Mouse (Mus musculus) limb, embryonic 14.5 days (tissue): ENCODE measurements around the gene Tbc1d22b. TPM values are rescaled to one million over a fixed set of nuclear protein-coding genes. Genes with fewer than 3 reads are reported as not detected.

Source experiments
- ATAC-seq: fragments of 200-750 bp; cut with Nextera tagmentation; 2 replicates; pipeline ENCODE4 v1.8.0; 2017; ENCODE audit warnings: low read depth, moderate number of reproducible peaks, moderate TSS enrichment; ENCODE audit not compliant: low FRiP score
- DNase-seq: peaks from one replicate; pipeline ENCODE4 v3.0.0-alpha.2; 2015; ENCODE audit warnings: low spot score
- H3K27ac ChIP-seq: fragments of 300-500 bp; sonication (generic); replicated peaks from 2 replicates; pipeline ENCODE4 v1.5.1; 2014; ENCODE audit warnings: low read depth, mild to moderate bottlenecking, low read length, moderate library complexity, mixed read lengths
- H3K27me3 ChIP-seq: fragments of 300-500 bp; sonication (generic); 2 replicates; pipeline ENCODE4 v1.6.1; 2014; ENCODE audit warnings: low read length, mixed read lengths; ENCODE audit not compliant: control insufficient read depth, insufficient read depth
- H3K36me3 ChIP-seq: fragments of 300-500 bp; sonication (generic); 2 replicates; pipeline ENCODE4 v1.6.1; 2014; ENCODE audit warnings: mild to moderate bottlenecking, low read length, moderate library complexity, mixed read lengths; ENCODE audit not compliant: control insufficient read depth, insufficient read depth
- H3K4me1 ChIP-seq: fragments of 300-500 bp; sonication (generic); 2 replicates; pipeline ENCODE4 v1.6.1; 2014; ENCODE audit warnings: antibody characterized with exemption, low read length, mixed read lengths; ENCODE audit not compliant: control insufficient read depth, insufficient read depth
- H3K4me2 ChIP-seq: fragments of 300-500 bp; sonication (generic); replicated peaks from 2 replicates; pipeline ENCODE4 v1.6.1; 2014; ENCODE audit warnings: low read depth, mild to moderate bottlenecking, low read length, moderate library complexity; ENCODE audit not compliant: severe bottlenecking
- H3K4me3 ChIP-seq: fragments of 300-500 bp; sonication (generic); replicated peaks from 2 replicates; pipeline ENCODE4 v1.5.1; 2014; ENCODE audit warnings: low read length
- H3K9ac ChIP-seq: fragments of 300-500 bp; sonication (generic); 2 replicates; pipeline ENCODE4 v1.6.1; 2014; ENCODE audit warnings: mild to moderate bottlenecking, low read depth, low read length, moderate library complexity; ENCODE audit not compliant: severe bottlenecking
- H3K9me3 ChIP-seq: fragments of 300-500 bp; sonication (generic); 2 replicates; pipeline ENCODE4 v1.6.1; 2016; ENCODE audit warnings: low read length; ENCODE audit not compliant: control insufficient read depth
- POLR2A ChIP-seq: fragments of 200-500 bp; IDR thresholded peaks from 2 replicates; pipeline ENCODE4 v1.8.0; 2012; ENCODE audit warnings: inconsistent platforms, mild to moderate bottlenecking, moderate library complexity, borderline replicate concordance; ENCODE audit not compliant: insufficient read depth, insufficient read length; ENCODE audit errors: extremely low read depth
- WGBS: fragments of 180-500 bp; shearing (Covaris S2); extraction: QIAGEN DNeasy Blood & Tissue Kit; methylation state at CpG from one replicate; pipeline ENCODE4 v1.1.7; 2014; 5-methylcytosine and 5-hydroxymethylcytosine counted together
- polyA plus RNA-seq, 2 experiments: library from polyadenylated mRNA; depleted of rRNA in 1 of 2; stranded (reverse) in 1 of 2; unstranded in 1 of 2; fragments of >200 nt; fragmentation: Nextera tagmentation in 1 of 2; extraction: Ambion mirVana in 1 of 2; gene quantifications; 2 replicates each; pipeline versions ENCODE4 v1.2.1 to v1.2.3; 2012 to 2014

Gene Tbc1d22b
- polyA plus RNA-seq, 2 experiments: 15.2 to 24.0 TPM

DNA sequence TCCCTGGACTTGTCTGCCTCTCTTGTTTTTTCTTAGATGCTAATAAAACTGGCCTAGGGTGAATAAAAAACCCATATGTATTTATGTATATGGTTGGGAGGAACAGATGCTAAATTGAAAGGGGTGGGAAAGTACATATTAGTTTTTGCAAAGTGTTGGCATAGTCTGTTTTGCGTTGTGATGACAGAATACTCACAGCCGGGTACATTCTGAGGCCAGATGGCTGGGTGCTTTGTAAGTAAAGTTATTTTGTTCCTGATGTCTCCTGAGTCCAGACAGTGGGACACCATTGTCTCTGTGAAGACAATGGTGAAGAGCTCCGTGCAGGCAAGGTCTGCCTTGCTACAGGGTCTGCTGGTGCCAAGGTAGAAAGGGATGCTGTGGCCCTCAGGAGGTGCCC is 35.2 kb downstream of the Tbc1d22b start:
- Histone ChIP-seq H3K4me3 (no peak overlapping the region), H3K4me2 (no peak overlapping the region), H3K27ac (no peak overlapping the region), H3K27me3 (no peaks in the 10 kb centered on the region), H3K4me1 (peaks cover 7% of the 10 kb centered on the region; the same call in 1 of the 2 replicates), H3K36me3 (peaks cover 31% of the 10 kb centered on the region), H3K9ac (no peak overlapping the region), H3K9me3 (no peaks in the 10 kb centered on the region)
- DNase-seq (no peak), ATAC-seq (no peak)
- 85% methylated on average over 3 of the region's 3 CpGs for WGBS
- TF ChIP-seq POLR2A: no peak

DNA sequence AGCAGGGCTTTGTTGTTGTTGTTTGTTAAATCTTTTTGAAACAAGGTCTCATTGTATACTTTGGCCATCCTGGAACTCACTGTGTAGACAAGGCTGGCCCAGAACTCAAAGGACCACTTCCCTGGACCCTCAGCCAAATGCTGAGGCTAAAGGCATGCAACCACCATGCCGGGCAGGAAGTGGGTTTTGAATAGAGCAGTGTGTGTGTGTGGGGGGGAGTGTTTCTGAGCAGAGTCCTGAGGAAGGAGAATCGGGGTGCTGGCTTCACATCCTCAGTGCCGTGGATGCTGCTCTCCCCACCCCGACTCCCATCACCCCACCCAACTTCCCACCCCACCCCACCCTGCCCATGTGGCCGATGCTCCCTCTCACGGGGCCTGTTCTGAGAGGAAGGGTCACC is 35.9 kb downstream of the Tbc1d22b start:
- TF ChIP-seq POLR2A: no peak
- peaks cover 30% of the 10 kb centered on the region for H3K36me3 ChIP-seq

DNA sequence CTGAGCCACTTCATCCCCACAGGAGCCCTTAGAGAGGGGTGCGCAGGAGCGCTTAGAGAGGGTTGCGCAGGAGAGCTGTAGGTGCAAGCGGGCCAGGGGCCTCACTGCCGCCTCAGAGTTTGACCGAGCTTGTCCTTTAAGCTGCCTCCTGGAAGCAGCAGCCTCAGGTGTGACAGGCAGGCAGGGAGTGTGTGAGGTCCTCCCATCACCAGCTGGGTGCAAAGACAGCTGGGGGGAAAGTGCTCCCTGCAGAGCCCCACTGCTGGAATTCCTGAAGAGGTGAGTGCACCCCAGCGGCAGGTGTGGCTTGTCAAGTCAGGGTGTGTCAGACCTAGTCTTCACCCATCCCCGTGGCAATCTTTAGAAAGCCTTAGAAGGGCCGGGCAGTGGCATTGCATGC is 37.3 kb downstream of the Tbc1d22b start:
- no peak overlapping the region for H3K9ac ChIP-seq
- H3K4me3 ChIP-seq: no peak overlapping the region
- 82% methylated on average over 9 of the region's 9 CpGs for WGBS
- DNase-seq: no peak
- peaks cover 7% of the 10 kb centered on the region; the same call in 1 of the 2 replicates for H3K4me1 ChIP-seq
- TF ChIP-seq POLR2A: no peak
- H3K27me3 ChIP-seq: no peaks in the 10 kb centered on the region
- no peak overlapping the region for H3K4me2 ChIP-seq
- H3K9me3 ChIP-seq: no peaks in the 10 kb centered on the region
- H3K27ac ChIP-seq: no peak overlapping the region
- H3K36me3 ChIP-seq: peaks cover 24% of the 10 kb centered on the region
- no peak for ATAC-seq

More for the DNA sequence above, 35.9 kb downstream of the Tbc1d22b start:
- H3K27me3 ChIP-seq: no peaks in the 10 kb centered on the region
- H3K9me3 ChIP-seq: no peaks in the 10 kb centered on the region
- no peak overlapping the region for H3K4me3 ChIP-seq
- H3K27ac ChIP-seq: no peak overlapping the region
- DNase-seq (no peak), ATAC-seq (no peak)
- H3K4me1 ChIP-seq: peaks cover 7% of the 10 kb centered on the region; the same call in 1 of the 2 replicates
- H3K9ac ChIP-seq: no peak overlapping the region
- WGBS: 90% methylated on average over 6 of the region's 6 CpGs
- H3K4me2 ChIP-seq: no peak overlapping the region

DNA sequence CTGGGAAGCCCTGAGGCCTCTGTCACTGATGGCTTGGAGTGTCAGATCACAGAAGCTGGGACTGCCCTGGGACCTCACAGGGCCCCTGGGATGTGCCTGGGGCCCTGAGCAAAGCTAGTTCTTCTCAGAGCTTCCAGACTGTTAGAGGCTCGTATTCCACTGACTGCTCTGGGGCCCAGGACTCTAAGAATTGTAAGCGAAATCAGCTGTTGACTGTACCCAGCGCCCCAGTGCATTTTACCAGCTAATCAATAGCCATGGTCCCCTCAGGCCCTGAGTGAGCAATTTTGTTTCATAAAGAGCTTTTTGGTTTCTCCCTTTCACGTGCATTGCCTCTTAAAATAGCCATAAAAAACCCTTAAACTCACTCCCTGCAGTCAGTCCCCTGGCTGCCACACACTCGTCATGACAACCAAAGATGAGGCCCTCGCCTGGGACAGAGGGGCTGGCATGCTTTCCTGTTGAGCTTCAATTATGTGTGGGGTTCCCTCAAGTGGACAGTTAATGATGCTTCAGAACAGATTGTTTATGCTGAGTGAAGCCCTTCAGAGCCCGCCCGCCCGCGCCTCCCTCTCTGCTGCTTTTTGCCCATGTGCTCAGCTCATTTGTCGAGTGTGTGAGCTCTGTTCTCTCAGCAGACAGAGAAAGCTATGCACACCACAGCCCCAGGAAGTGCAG is 39.8 kb downstream of the Tbc1d22b start:
- Histone ChIP-seq H3K4me2 (no peak overlapping the region), H3K9me3 (no peaks in the 10 kb centered on the region), H3K36me3 (peaks cover 23% of the 10 kb centered on the region), H3K4me1 (peaks cover 7% of the 10 kb centered on the region; the same call in 1 of the 2 replicates), H3K27ac (no peak overlapping the region), H3K9ac (no peak overlapping the region), H3K27me3 (no peaks in the 10 kb centered on the region), H3K4me3 (no peak overlapping the region)
- ATAC-seq (peak; percentile 34; the same call in 1 of the 2 replicates), DNase-seq (no peak)
- TF ChIP-seq POLR2A: no peak
- 28% methylated on average over 11 of the region's 11 CpGs for WGBS

DNA sequence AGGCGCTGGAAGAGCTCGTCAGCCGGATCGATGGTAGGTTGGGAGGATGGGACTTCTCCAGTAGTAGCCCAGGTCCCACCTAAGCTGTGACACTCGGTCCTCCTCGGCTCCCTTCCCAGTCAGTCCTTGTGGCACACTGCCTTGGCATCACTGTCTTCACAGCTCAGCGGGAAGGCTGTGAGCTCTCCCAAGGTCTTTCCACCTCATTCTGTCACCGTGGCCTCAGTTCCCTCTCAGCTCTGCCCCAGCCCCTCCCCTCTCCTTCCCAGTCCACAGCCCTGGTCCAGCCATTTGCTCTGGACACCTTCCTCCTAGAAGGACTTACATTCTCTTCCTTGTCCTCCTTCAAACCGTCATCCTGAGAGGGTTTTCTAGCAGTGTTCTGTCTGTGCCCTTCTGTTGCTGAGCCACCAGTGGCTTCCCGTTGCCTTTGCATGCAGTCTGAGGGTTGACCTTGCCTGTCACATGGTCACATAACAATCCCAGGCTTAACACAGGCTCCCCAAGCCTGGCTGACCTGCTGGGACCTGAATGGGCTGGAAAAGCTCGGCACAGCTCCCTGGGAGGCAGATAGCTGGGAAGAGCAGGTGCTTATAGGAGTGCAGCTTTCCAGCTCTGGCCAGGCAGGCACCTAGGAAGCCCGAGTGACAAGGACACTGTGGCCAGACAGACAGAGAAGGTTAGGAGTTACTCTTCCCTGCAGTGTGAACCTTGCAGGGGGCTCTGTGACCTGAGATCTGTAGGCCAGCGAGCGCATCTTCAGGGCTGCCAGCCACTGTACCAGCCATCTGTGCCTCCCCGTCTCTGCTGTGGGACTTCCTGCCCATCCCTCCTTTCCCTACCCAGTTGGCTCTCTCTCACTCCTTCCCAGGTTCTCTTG is 46.5 kb downstream of the Tbc1d22b start:
- H3K27ac ChIP-seq: no peak overlapping the region
- H3K9me3 ChIP-seq: no peaks in the 10 kb centered on the region
- no peak for TF ChIP-seq POLR2A
- DNase-seq: no peak
- no peak overlapping the region for H3K4me2 ChIP-seq
- H3K36me3 ChIP-seq: peaks cover 65% of the 10 kb centered on the region
- H3K4me1 ChIP-seq: no peaks in the 10 kb centered on the region
- no peak overlapping the region for H3K4me3 ChIP-seq
- no peak for ATAC-seq
- 87% methylated on average over 13 of the region's 15 CpGs for WGBS
- no peak overlapping the region for H3K9ac ChIP-seq
- H3K27me3 ChIP-seq: no peaks in the 10 kb centered on the region
